Mouse (Mus musculus) midbrain, embryonic 10.5 days (tissue): ENCODE measurements around the gene Ccdc96. TPM values are rescaled to one million over a fixed set of nuclear protein-coding genes. Genes with fewer than 3 reads are reported as not detected.

ENCODE experiments used
- DNase-seq: peaks from one replicate; pipeline ENCODE4 v3.0.0-alpha.2; 2017; ENCODE audit warnings: low spot score
- H3K27ac ChIP-seq: fragments of 300-500 bp; sonication (generic); replicated peaks from 2 replicates; pipeline ENCODE4 v1.5.1; 2016; ENCODE audit warnings: mild to moderate bottlenecking
- H3K27me3 ChIP-seq: fragments of 300-500 bp; sonication (generic); 2 replicates; pipeline ENCODE4 v1.6.1; 2016; ENCODE audit warnings: low read depth, mild to moderate bottlenecking; ENCODE audit not compliant: poor library complexity, severe bottlenecking
- H3K36me3 ChIP-seq: fragments of 300-500 bp; sonication (generic); 2 replicates; pipeline ENCODE4 v1.6.1; 2016; ENCODE audit warnings: mild to moderate bottlenecking, moderate library complexity
- H3K4me1 ChIP-seq: fragments of 300-500 bp; sonication (generic); 2 replicates; pipeline ENCODE4 v1.6.1; 2016
- H3K4me3 ChIP-seq: fragments of 300-500 bp; sonication (generic); 2 replicates; pipeline ENCODE4 v1.5.1; 2016; ENCODE audit warnings: mild to moderate bottlenecking, moderate library complexity
- H3K9me3 ChIP-seq: fragments of 300-500 bp; sonication (generic); replicated peaks from 2 replicates; pipeline ENCODE4 v1.6.1; 2016; ENCODE audit warnings: mild to moderate bottlenecking
- WGBS: fragments of 180-500 bp; shearing (Covaris S2); methylation state at CpG from one replicate; pipeline ENCODE4 v1.1.7; 2016; 5-methylcytosine and 5-hydroxymethylcytosine counted together
- polyA plus RNA-seq: library from polyadenylated mRNA; unstranded; fragments of >200 nt; fragmentation: Nextera tagmentation; extraction: Ambion mirVana; gene quantifications from 2 replicates; pipeline ENCODE4 v1.2.1, GENCODE M21; 2016

Ccdc96 gene
- polyA plus RNA-seq, 1 experiment from 2014 or later = 5.0 TPM

- H3K27ac ChIP-seq = no peak overlapping the region
- H3K4me3 ChIP-seq = no peak overlapping the region
- H3K36me3 ChIP-seq = peaks cover 94% of the 10 kb centered on the region
- H3K4me1 ChIP-seq = no peaks in the 10 kb centered on the region
- DNase-seq = no peak
- H3K27me3 ChIP-seq = no peaks in the 10 kb centered on the region
- no peaks in the 10 kb centered on the region for H3K9me3 ChIP-seq
- WGBS = 88% methylated on average over 5 of the region's 5 CpGs
These were observed 31.2 kb downstream of the Ccdc96 start for GRCm38 (mm10) chr5:36515558-36515957.

- H3K36me3 ChIP-seq = peaks cover 94% of the 10 kb centered on the region
These were observed 33.2 kb downstream of the Ccdc96 start for GRCm38 (mm10) chr5:36517596-36517995.

GRCm38 (mm10) chr5:36519751-36520150, 35.4 kb downstream of the Ccdc96 start:
- Histone ChIP-seq H3K9me3 (no peaks in the 10 kb centered on the region), H3K4me3 (no peak overlapping the region), H3K4me1 (no peaks in the 10 kb centered on the region), H3K27me3 (no peaks in the 10 kb centered on the region), H3K27ac (no peak overlapping the region), H3K36me3 (peaks cover 96% of the 10 kb centered on the region)
- DNase-seq = no peak
- WGBS = 81% methylated on average over 3 of the region's 3 CpGs

More at GRCm38 (mm10) chr5:36517596-36517995, 33.2 kb downstream of the Ccdc96 start:
- no peaks in the 10 kb centered on the region for H3K9me3 ChIP-seq
- DNase-seq = no peak
- H3K27ac ChIP-seq = no peak overlapping the region
- no peaks in the 10 kb centered on the region for H3K27me3 ChIP-seq
- H3K4me1 ChIP-seq = no peaks in the 10 kb centered on the region
- no peak overlapping the region for H3K4me3 ChIP-seq
- WGBS = 94% methylated on average over 3 of the region's 3 CpGs

GRCm38 (mm10) chr5:36522782-36523181, 38.4 kb downstream of the Ccdc96 start:
- no peak for DNase-seq
- WGBS = 87% methylated on average over 2 of the region's 2 CpGs
- H3K27ac ChIP-seq = no peak overlapping the region
- no peak overlapping the region for H3K4me3 ChIP-seq
- H3K9me3 ChIP-seq = no peaks in the 10 kb centered on the region
- H3K4me1 ChIP-seq = peaks cover under 1% of the 10 kb centered on the region; the same call in 1 of the 2 replicates
- H3K27me3 ChIP-seq = no peaks in the 10 kb centered on the region
- peaks cover 69% of the 10 kb centered on the region for H3K36me3 ChIP-seq

GRCm38 (mm10) chr5:36523219-36523703, 38.9 kb downstream of the Ccdc96 start:
- 85% methylated on average over 5 of the region's 5 CpGs for WGBS
- Histone ChIP-seq H3K36me3 (peaks cover 65% of the 10 kb centered on the region), H3K4me1 (peaks cover 5% of the 10 kb centered on the region), H3K27me3 (no peaks in the 10 kb centered on the region), H3K4me3 (no peak overlapping the region), H3K9me3 (no peaks in the 10 kb centered on the region), H3K27ac (no peak overlapping the region)
- DNase-seq = no peak

GRCm38 (mm10) chr5:36525216-36525615, 40.8 kb downstream of the Ccdc96 start:
- H3K36me3 ChIP-seq = peaks cover 45% of the 10 kb centered on the region
- no peaks in the 10 kb centered on the region for H3K27me3 ChIP-seq
- H3K27ac ChIP-seq = no peak overlapping the region
- H3K4me1 ChIP-seq = peaks cover 25% of the 10 kb centered on the region
- H3K9me3 ChIP-seq = no peaks in the 10 kb centered on the region
- no peak for DNase-seq
- WGBS = 77% methylated on average over 2 of the region's 2 CpGs
- H3K4me3 ChIP-seq = no peak overlapping the region

- H3K27me3 ChIP-seq = no peaks in the 10 kb centered on the region
- H3K27ac ChIP-seq = no peak overlapping the region
- H3K4me3 ChIP-seq = no peak overlapping the region
- 89% methylated on average over 5 of the region's 5 CpGs for WGBS
- peaks cover 34% of the 10 kb centered on the region for H3K36me3 ChIP-seq
- peaks cover 34% of the 10 kb centered on the region for H3K4me1 ChIP-seq
- H3K9me3 ChIP-seq = no peaks in the 10 kb centered on the region
- no peak for DNase-seq
These were observed 41.9 kb downstream of the Ccdc96 start for GRCm38 (mm10) chr5:36526274-36526673.

GRCm38 (mm10) chr5:36526921-36527320, 42.5 kb downstream of the Ccdc96 start:
- H3K27me3 ChIP-seq = no peaks in the 10 kb centered on the region
- no peak overlapping the region for H3K27ac ChIP-seq
- no peak overlapping the region for H3K4me3 ChIP-seq
- no peaks in the 10 kb centered on the region for H3K9me3 ChIP-seq
- H3K4me1 ChIP-seq = peaks cover 34% of the 10 kb centered on the region
- DNase-seq = no peak
- peaks cover 28% of the 10 kb centered on the region for H3K36me3 ChIP-seq
- 93% methylated on average over 2 of the region's 2 CpGs for WGBS

- Histone ChIP-seq H3K9me3 (no peaks in the 10 kb centered on the region), H3K4me3 (peak overlapping the region; percentile 87), H3K27me3 (no peaks in the 10 kb centered on the region), H3K4me1 (peaks cover 34% of the 10 kb centered on the region), H3K27ac (peak overlapping the region; percentile 92), H3K36me3 (peaks cover 1% of the 10 kb centered on the region)
- no peak for DNase-seq
- 20% methylated on average over 5 of the region's 5 CpGs for WGBS
These were observed 45.3 kb downstream of the Ccdc96 start for GRCm38 (mm10) chr5:36529698-36530097.

GRCm38 (mm10) chr5:36530129-36530751, 45.9 kb downstream of the Ccdc96 start:
- no peaks in the 10 kb centered on the region for H3K27me3 ChIP-seq
- H3K4me3 ChIP-seq = peak overlapping the region; percentile 87
- H3K4me1 ChIP-seq = peaks cover 34% of the 10 kb centered on the region
- peak; percentile 95 for DNase-seq
- H3K9me3 ChIP-seq = no peaks in the 10 kb centered on the region
- WGBS = 0% methylated on average over 28 of the region's 28 CpGs
- peak overlapping the region; percentile 92 for H3K27ac ChIP-seq
- H3K36me3 ChIP-seq = no peaks in the 10 kb centered on the region

GRCm38 (mm10) chr5:36534455-36535030, 50.2 kb downstream of the Ccdc96 start:
- no peaks in the 10 kb centered on the region for H3K36me3 ChIP-seq
- peaks cover 16% of the 10 kb centered on the region for H3K4me1 ChIP-seq
- WGBS = 83% methylated on average over 6 of the region's 6 CpGs
- H3K9me3 ChIP-seq = no peaks in the 10 kb centered on the region
- no peak overlapping the region for H3K4me3 ChIP-seq
- DNase-seq = no peak
- no peak overlapping the region for H3K27ac ChIP-seq
- no peaks in the 10 kb centered on the region for H3K27me3 ChIP-seq

- 84% methylated on average over 6 of the region's 6 CpGs for WGBS
- no peaks in the 10 kb centered on the region for H3K9me3 ChIP-seq
These were observed 51.2 kb downstream of the Ccdc96 start for GRCm38 (mm10) chr5:36535438-36536176.

GRCm38 (mm10) chr5:36536424-36536823, 52.0 kb downstream of the Ccdc96 start:
- no peaks in the 10 kb centered on the region for H3K36me3 ChIP-seq
- no peak overlapping the region for H3K4me3 ChIP-seq
- no peaks in the 10 kb centered on the region for H3K9me3 ChIP-seq
- no peaks in the 10 kb centered on the region for H3K27me3 ChIP-seq
- H3K4me1 ChIP-seq = no peaks in the 10 kb centered on the region
- no peak for DNase-seq
- 84% methylated on average over 3 of the region's 3 CpGs for WGBS
- no peak overlapping the region for H3K27ac ChIP-seq

More at GRCm38 (mm10) chr5:36535438-36536176, 51.2 kb downstream of the Ccdc96 start:
- Histone ChIP-seq H3K4me1 (peaks cover 6% of the 10 kb centered on the region), H3K36me3 (no peaks in the 10 kb centered on the region), H3K27ac (no peak overlapping the region), H3K27me3 (no peaks in the 10 kb centered on the region), H3K4me3 (no peak overlapping the region)
- no peak for DNase-seq
